Mouse (Mus musculus) ES-Bruce4 (cell line): ENCODE measurements around the gene Chil3.
"Not testable (repeated sequence)": the region's sequence is repeated elsewhere in the genome, so short reads cannot be mapped to it uniquely, and the experiment has no call there.

ENCODE experiments used
- CTCF ChIP-seq: IDR thresholded peaks from one replicate; pipeline ENCODE4 v1.8.1; 2011; ENCODE audit warnings: low read depth, low read length
- EP300 ChIP-seq: IDR thresholded peaks from 2 replicates; pipeline ENCODE4 v1.6.1; 2011; ENCODE audit warnings: low read depth, low read length; ENCODE audit not compliant: insufficient read depth
- POLR2A ChIP-seq: IDR thresholded peaks from one replicate; pipeline ENCODE4 v1.8.1; 2011; ENCODE audit warnings: low read length; ENCODE audit not compliant: insufficient read depth

- TF ChIP-seq CTCF, POLR2A, EP300: not testable (repeated sequence)
Observed at GRCm38 (mm10) chr3:106172506-106172905, 5.1 kb upstream of the Chil3 start.
